Mouse (Mus musculus) olfactory bulb, adult 2 months (tissue): ENCODE data around the gene Pla2g7.

Source experiments
- CTCF ChIP-seq: fragments of 200-500 bp; IDR thresholded peaks from 2 replicates; pipeline ENCODE4 v1.5.1; 2012; ENCODE audit warnings: low read depth, mild to moderate bottlenecking, low read length, moderate library complexity; ENCODE audit not compliant: insufficient read depth
- POLR2A ChIP-seq: fragments of 200-500 bp; IDR thresholded peaks from 2 replicates; pipeline ENCODE4 v1.6.1; 2012; ENCODE audit warnings: mild to moderate bottlenecking, low read depth, low read length, moderate library complexity; ENCODE audit not compliant: insufficient read depth

- TF ChIP-seq CTCF (no peak), POLR2A (no peak)
Measured at GRCm38 (mm10) chr17:43558678-43559077, 9.2 kb upstream of the Pla2g7 start.
